Mouse (Mus musculus): ENCODE data around the gene March10. TPM values are rescaled to one million over a fixed set of nuclear protein-coding genes. Genes with fewer than 3 reads are reported as not detected.

The March10 gene
- polyA plus RNA-seq, 1 experiment from 2014 or later = not detected

DNA sequence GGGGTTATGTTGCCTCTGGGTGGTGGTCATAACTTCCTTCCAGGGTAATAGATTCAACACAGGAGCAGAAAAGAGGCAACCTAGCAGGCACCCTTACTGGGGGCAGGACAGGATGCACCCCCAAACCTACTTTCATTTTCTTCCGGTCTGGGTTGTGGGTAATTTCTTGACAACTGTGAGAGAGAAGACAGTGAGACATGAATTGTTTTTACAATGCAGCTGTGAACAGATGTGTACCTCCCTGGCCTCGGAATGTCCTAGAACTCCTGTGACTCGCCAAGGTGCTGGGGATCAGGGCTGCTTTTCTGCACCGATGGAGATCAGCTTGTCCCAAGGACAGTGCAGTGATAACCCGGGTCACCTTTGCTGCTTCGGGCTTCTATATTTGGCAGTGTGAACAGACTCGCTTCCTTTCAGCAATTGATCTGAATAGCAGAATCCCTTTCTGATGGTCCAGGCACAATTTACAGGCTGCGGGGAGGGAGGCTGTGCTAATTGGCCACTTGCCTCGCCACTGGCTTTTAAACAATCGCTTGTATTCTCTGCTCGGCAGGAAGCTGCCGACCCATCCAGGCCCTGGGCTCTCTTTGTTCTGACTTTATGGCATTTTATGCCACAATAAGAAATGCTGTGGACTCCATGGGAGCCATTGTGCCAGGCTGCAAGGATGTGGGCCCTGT is 92.0 kb downstream of the March10 start:
- Histone ChIP-seq H3K4me2 (replicated peaks; ENCODE audit: low read depth) (peak overlapping the region; percentile 35; the same call in 1 of the 2 replicates), H3K27me3 (ENCODE audit: control insufficient read depth, insufficient read depth, low read length) (no peaks in the 10 kb centered on the region), H3K4me3 (ENCODE audit: low read depth, low read length) (no peak overlapping the region), H3K27ac (replicated peaks) (no peak overlapping the region), H3K9ac (ENCODE audit: low read length) (0 out of 2 replicates have a peak overlapping the region, but pooled peaks have one; percentile 13), H3K9me3 (ENCODE audit: control insufficient read depth, low read length) (no peaks in the 10 kb centered on the region), H3K4me1 (replicated peaks; ENCODE audit: control insufficient read depth, insufficient read depth) (no peaks in the 10 kb centered on the region), H3K36me3 (ENCODE audit: control insufficient read depth, insufficient read depth, low read length) (no peaks in the 10 kb centered on the region)
- 44% methylated on average over 12 of the region's 12 CpGs for WGBS
- DNase-seq (ENCODE audit: low spot score) (no peak), ATAC-seq (ENCODE audit: low FRiP score, low TSS enrichment) (no peak)
- TF ChIP-seq CTCF (IDR thresholded peaks at IDR 0.05; ENCODE audit: low read depth) = no peak
- no peak for TF ChIP-seq EP300 (optimal IDR thresholded peaks at IDR 0.05)

DNA sequence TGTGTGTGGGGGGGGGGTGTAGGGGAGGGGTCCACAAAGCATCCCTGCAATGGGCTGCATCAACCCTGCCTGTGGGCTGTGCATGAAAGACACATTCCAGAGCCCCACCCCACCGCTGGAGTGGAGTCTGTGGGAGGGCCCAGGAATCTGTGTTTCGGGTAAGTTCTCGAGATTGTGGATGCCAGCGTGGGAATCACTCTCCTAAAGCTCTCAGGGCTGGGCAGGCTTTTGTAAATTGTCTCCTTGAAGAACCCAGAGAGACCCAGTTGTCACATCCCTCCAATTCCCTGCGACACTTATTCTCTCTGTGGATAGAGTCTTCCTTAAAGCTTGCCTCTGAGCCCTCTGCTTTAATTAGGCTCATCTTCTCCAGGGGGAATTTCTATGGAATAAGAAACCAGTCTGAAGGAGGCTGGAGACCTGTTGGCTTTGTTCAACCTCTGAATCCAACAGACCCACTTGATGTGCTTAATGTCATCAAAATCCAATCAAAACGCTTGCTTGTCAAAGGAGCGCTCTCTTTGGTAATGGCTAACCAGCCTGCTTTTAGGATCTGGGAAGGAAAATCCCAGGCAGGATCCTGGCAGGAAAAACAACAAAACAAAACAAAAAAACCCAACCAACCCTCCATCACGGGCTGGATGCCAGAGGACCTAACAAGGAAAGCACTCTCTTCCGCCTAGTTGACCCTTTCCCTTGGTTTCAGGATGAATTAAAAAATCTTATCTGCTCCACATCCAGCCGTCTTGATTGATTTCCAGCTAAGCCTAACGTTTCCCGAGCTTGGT is 92.7 kb downstream of the March10 start:
- no peaks in the 10 kb centered on the region for H3K36me3 ChIP-seq (ENCODE audit: control insufficient read depth, insufficient read depth, low read length)
- H3K9ac ChIP-seq (ENCODE audit: low read length) = no peak overlapping the region
- H3K4me3 ChIP-seq (ENCODE audit: low read depth, low read length) = 0 out of 2 replicates have a peak overlapping the region, but pooled peaks have one; percentile 48
- H3K9me3 ChIP-seq (ENCODE audit: control insufficient read depth, low read length) = no peaks in the 10 kb centered on the region
- H3K4me2 ChIP-seq (replicated peaks; ENCODE audit: low read depth) = peak overlapping the region; percentile 89; the same call in 1 of the 2 replicates
- 50% methylated on average over 12 of the region's 12 CpGs for WGBS
- no peaks in the 10 kb centered on the region for H3K27me3 ChIP-seq (ENCODE audit: control insufficient read depth, insufficient read depth, low read length)
- H3K4me1 ChIP-seq (replicated peaks; ENCODE audit: control insufficient read depth, insufficient read depth) = no peaks in the 10 kb centered on the region
- ATAC-seq (ENCODE audit: low FRiP score, low TSS enrichment) (0 out of 2 replicates have a peak, but pooled peaks have one; percentile 3), DNase-seq (ENCODE audit: low spot score) (no peak)
- no peak overlapping the region for H3K27ac ChIP-seq (replicated peaks)
- TF ChIP-seq EP300 (optimal IDR thresholded peaks at IDR 0.05) = no peak

DNA sequence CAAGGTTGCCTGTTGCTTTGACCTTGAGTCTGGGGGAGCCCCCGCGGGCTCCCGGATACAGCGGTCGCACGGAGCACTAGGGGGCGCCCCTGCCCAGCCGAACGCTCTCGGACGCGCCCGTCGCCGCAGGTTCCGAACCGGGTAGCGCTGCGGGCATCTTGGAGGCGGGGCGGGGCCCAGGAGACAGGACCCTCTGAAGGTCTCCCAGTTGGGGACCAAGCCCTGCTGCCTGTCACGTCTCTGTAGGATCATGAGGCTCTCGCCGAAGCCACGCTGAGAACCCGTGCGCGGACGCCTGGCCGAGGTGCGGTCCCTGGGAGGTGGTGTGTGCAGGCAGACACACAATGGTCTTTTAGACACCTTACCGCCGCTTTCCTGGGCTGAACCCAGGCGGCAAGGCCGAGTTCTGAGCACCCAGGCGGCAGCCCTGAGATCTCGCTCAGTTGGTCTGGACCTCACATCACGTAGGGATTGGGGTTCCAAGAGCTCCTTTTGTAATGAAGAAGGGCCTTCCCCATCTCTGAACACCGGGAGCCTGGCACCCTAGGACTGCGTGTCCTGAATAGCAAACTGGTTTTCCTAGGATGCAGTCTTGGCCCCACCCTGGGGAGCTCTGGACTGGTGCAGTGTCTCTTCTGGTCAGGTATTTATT is 93.5 kb downstream of the March10 start:
- Histone ChIP-seq H3K4me1 (replicated peaks; ENCODE audit: control insufficient read depth, insufficient read depth) (no peaks in the 10 kb centered on the region), H3K36me3 (ENCODE audit: control insufficient read depth, insufficient read depth, low read length) (no peaks in the 10 kb centered on the region), H3K4me3 (ENCODE audit: low read depth, low read length) (peak overlapping the region; percentile 48), H3K27me3 (ENCODE audit: control insufficient read depth, insufficient read depth, low read length) (no peaks in the 10 kb centered on the region), H3K4me2 (replicated peaks; ENCODE audit: low read depth) (peak overlapping the region; percentile 89), H3K9ac (ENCODE audit: low read length) (peak overlapping the region; percentile 58), H3K27ac (replicated peaks) (no peak overlapping the region), H3K9me3 (ENCODE audit: control insufficient read depth, low read length) (no peaks in the 10 kb centered on the region)
- DNase-seq (ENCODE audit: low spot score) (peak; percentile 83), ATAC-seq (ENCODE audit: low FRiP score, low TSS enrichment) (peak; percentile 76)
- under 1% methylated on average over 34 of the region's 40 CpGs for WGBS
- TF ChIP-seq CTCF (IDR thresholded peaks at IDR 0.05; ENCODE audit: low read depth) = peak; percentile 88
- TF ChIP-seq EP300 (optimal IDR thresholded peaks at IDR 0.05) = no peak

DNA sequence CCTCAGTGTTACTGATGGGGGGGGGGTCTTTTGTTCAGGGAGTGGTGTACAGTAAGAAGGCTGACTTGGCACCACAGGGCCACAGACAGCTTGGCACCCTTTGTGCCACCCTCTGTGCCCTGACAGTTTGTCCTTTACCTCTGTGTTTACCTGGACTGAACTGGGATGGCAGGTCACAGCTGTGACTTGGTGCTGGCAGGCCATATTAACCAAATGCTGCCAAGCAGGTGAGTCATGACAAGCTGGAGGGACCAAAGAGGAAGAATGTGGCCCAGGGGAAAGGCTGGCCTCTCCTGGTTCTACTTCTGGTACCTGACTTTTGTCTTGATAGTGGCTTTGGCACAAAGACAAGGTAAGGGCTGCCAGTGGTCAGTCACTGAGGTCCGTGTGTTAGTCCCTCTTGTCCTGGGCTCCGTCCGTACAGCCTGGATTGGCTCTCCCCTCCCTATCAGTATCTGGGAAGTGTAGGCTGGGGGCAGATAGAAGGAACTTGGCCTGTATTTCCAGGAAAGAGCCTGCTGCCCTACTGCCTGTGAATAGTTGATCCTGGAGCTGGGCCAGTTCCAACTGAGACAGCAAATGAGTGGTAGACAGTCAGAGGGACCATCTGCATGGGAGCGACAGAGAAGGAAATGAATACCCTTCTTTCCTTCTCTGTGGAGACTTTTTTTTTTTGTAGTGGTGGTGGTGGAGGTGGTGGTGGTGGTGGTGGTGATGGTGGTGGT is 94.3 kb downstream of the March10 start:
- no peaks in the 10 kb centered on the region for H3K4me1 ChIP-seq (replicated peaks; ENCODE audit: control insufficient read depth, insufficient read depth)
- no peak overlapping the region for H3K9ac ChIP-seq (ENCODE audit: low read length)
- TF ChIP-seq EP300 (optimal IDR thresholded peaks at IDR 0.05) = no peak
- no peak overlapping the region for H3K4me2 ChIP-seq (replicated peaks; ENCODE audit: low read depth)
- DNase-seq (ENCODE audit: low spot score) = no peak
- WGBS = 86% methylated on average over 4 of the region's 4 CpGs
- H3K27ac ChIP-seq (replicated peaks) = no peak overlapping the region
- ATAC-seq (ENCODE audit: low FRiP score, low TSS enrichment) = peak; percentile 8; the same call in 1 of the 2 replicates
- H3K4me3 ChIP-seq (ENCODE audit: low read depth, low read length) = no peak overlapping the region
- H3K27me3 ChIP-seq (ENCODE audit: control insufficient read depth, insufficient read depth, low read length) = no peaks in the 10 kb centered on the region
- H3K36me3 ChIP-seq (ENCODE audit: control insufficient read depth, insufficient read depth, low read length) = no peaks in the 10 kb centered on the region
- H3K9me3 ChIP-seq (ENCODE audit: control insufficient read depth, low read length) = no peaks in the 10 kb centered on the region

DNA sequence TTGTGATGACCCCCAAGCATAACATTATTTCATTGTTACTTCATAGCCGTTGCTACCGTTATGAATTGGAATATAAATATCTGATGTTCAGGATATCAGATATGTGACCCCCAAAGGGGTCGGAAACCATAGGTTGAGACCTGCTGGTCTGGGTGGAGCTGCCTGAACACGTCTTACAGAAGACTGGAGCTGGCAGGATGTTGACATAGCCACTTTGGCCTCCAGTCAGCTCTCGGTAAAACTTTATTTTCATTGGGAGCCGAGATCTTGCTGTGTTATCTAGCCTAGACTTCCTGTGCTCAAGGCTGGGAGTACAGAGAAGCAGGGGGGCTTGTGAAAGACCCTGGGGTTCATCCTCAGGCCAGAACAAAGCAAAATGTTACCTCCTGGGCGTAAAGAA is 100.2 kb downstream of the March10 start:
- no peak overlapping the region for H3K27ac ChIP-seq (replicated peaks)
- WGBS = 36% methylated on average over 7 of the region's 7 CpGs
- ATAC-seq (ENCODE audit: low FRiP score, low TSS enrichment) (no peak), DNase-seq (ENCODE audit: low spot score) (no peak)
- H3K4me1 ChIP-seq (replicated peaks; ENCODE audit: control insufficient read depth, insufficient read depth) = 0 out of 2 replicates have a peak, but pooled peaks cover 5% of the 10 kb centered on the region
- no peaks in the 10 kb centered on the region for H3K36me3 ChIP-seq (ENCODE audit: control insufficient read depth, insufficient read depth, low read length)
- no peaks in the 10 kb centered on the region for H3K9me3 ChIP-seq (ENCODE audit: control insufficient read depth, low read length)
- no peak overlapping the region for H3K4me2 ChIP-seq (replicated peaks; ENCODE audit: low read depth)
- H3K4me3 ChIP-seq (ENCODE audit: low read depth, low read length) = no peak overlapping the region
- no peak overlapping the region for H3K9ac ChIP-seq (ENCODE audit: low read length)
- TF ChIP-seq CTCF (IDR thresholded peaks at IDR 0.05; ENCODE audit: low read depth) = no peak
- no peak for TF ChIP-seq EP300 (optimal IDR thresholded peaks at IDR 0.05)
- no peaks in the 10 kb centered on the region for H3K27me3 ChIP-seq (ENCODE audit: control insufficient read depth, insufficient read depth, low read length)

All from stomach, postnatal 0 days (tissue).